Mouse (Mus musculus) spleen, adult 2 months (tissue): ENCODE results near the gene Rab29.

Source experiments
- CTCF ChIP-seq: fragments of 200-500 bp; IDR thresholded peaks from 2 replicates; pipeline ENCODE4 v1.5.1; 2011; ENCODE audit warnings: mild to moderate bottlenecking, inconsistent platforms; ENCODE audit not compliant: insufficient read depth, insufficient read length, insufficient replicate concordance; ENCODE audit errors: extremely low read depth
- POLR2A ChIP-seq: fragments of 200-500 bp; IDR thresholded peaks from 2 replicates; pipeline ENCODE4 v1.6.1; 2011; ENCODE audit warnings: low read depth, low read length, inconsistent platforms

GRCm38 (mm10) chr1:131910674-131911558 is 43.9 kb downstream of the Rab29 start:
- no peak; the same call in 1 of the 2 replicates for TF ChIP-seq POLR2A
- TF ChIP-seq CTCF, result no peak
